Mouse (Mus musculus) olfactory bulb, adult 2 months (tissue): ENCODE data around the gene Ints4.

Experiments used
- CTCF ChIP-seq: fragments of 200-500 bp; IDR thresholded peaks from 2 replicates; pipeline ENCODE4 v1.5.1; 2012; ENCODE audit warnings: low read depth, mild to moderate bottlenecking, low read length, moderate library complexity; ENCODE audit not compliant: insufficient read depth
- POLR2A ChIP-seq: fragments of 200-500 bp; IDR thresholded peaks from 2 replicates; pipeline ENCODE4 v1.6.1; 2012; ENCODE audit warnings: mild to moderate bottlenecking, low read depth, low read length, moderate library complexity; ENCODE audit not compliant: insufficient read depth

- TF ChIP-seq CTCF (no peak), POLR2A (no peak)
These were observed 14.3 kb downstream of the Ints4 start for GRCm38 (mm10) chr7:97495052-97495451.
